Mouse (Mus musculus): ENCODE results near the gene Sdc3. TPM values are rescaled to one million over a fixed set of nuclear protein-coding genes. Genes with fewer than 3 reads are reported as not detected.

Sdc3 gene
- polyA plus RNA-seq, 1 experiment from 2014 or later, result 110 TPM

DNA sequence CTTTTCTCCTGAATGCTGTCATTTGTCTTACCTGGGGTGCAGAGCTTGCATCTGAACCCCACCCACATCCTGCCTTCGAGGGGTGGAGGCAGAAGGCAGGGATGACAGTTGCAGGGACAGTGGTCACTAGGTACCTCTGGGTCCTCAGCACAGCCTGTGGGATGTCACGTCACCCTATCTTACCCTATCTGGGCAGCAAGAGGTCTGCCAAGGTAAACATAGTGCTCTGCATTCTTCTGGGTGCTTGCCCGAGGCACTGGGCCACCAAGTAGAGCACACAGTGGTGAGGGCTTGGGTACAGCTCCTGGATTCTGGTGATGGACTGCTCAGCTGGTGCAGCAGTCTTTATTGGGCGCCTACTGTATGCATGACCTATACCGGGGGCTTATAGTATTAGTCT lies 7.2 kb downstream of the Sdc3 start:
- ATAC-seq (ENCODE audit: low FRiP score), result no peak
- no peak overlapping the region for H3K4me3 ChIP-seq (replicated peaks; ENCODE audit: low read length)
- H3K27ac ChIP-seq, result no peak overlapping the region
- no peaks in the 10 kb centered on the region for H3K9me3 ChIP-seq (ENCODE audit: control insufficient read depth, low read length)
- no peak overlapping the region for H3K9ac ChIP-seq
- H3K36me3 ChIP-seq (replicated peaks; ENCODE audit: control insufficient read depth, insufficient read depth), result no peaks in the 10 kb centered on the region
- H3K4me2 ChIP-seq (replicated peaks), result no peak overlapping the region
- H3K4me1 ChIP-seq (replicated peaks; ENCODE audit: control insufficient read depth, insufficient read depth, low read length), result peaks cover 52% of the 10 kb centered on the region
- WGBS, result 81% methylated on average over 5 of the region's 5 CpGs
- DNase-seq (ENCODE audit: low spot score), result no peak
- no peaks in the 10 kb centered on the region for H3K27me3 ChIP-seq (ENCODE audit: control insufficient read depth, insufficient read depth, low read length)

DNA sequence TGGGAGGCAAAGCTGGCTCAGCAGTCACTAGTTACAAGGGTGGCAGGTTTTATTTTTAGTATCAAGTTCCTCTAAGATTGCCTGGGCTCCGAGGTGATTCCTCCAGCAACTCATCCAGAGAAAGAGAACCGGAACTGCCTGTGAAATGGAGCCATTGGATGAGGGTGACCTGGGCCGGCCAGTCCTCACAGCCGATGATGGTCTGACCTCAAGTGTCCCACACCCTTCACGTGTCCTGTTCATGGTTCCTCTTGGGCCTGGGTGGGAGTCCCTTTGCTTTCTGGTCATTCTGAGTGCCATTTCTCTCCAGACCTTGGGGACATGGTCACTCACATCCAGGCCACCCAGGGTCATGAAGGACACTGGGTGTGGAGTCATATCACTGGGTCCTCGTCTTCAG lies 7.8 kb downstream of the Sdc3 start:
- no peak for DNase-seq (ENCODE audit: low spot score)

DNA sequence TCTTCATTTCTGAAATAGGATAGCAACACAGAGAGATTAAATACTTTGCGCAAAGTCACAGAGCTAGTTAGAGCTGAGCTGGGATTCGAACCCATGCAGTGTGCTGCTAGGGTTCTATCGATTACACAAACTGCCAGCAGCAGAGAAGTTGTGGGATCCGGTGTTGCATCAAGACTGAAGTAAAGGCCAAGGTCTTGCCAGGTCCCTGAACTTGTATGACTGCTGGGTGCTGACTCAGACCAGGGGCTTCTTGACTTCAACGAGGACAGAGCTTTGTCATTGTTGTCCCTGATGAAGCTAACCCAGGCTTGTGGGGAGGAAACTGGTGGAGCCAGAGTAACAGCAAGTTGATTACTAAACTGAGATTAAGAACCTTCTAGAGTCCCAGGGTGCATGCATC lies 8.9 kb downstream of the Sdc3 start:
- ATAC-seq (ENCODE audit: low FRiP score) (no peak), DNase-seq (ENCODE audit: low spot score) (no peak)
- peaks cover 63% of the 10 kb centered on the region for H3K4me1 ChIP-seq (replicated peaks; ENCODE audit: control insufficient read depth, insufficient read depth, low read length)
- H3K36me3 ChIP-seq (replicated peaks; ENCODE audit: control insufficient read depth, insufficient read depth), result no peaks in the 10 kb centered on the region
- H3K4me3 ChIP-seq (replicated peaks; ENCODE audit: low read length), result no peak overlapping the region
- no peak overlapping the region for H3K9ac ChIP-seq
- WGBS, result 90% methylated on average over 5 of the region's 5 CpGs
- H3K4me2 ChIP-seq (replicated peaks), result no peak overlapping the region
- no peak overlapping the region for H3K27ac ChIP-seq
- no peaks in the 10 kb centered on the region for H3K27me3 ChIP-seq (ENCODE audit: control insufficient read depth, insufficient read depth, low read length)
- no peaks in the 10 kb centered on the region for H3K9me3 ChIP-seq (ENCODE audit: control insufficient read depth, low read length)

More for the DNA sequence above, 7.8 kb downstream of the Sdc3 start:
- H3K36me3 ChIP-seq (replicated peaks; ENCODE audit: control insufficient read depth, insufficient read depth), result no peaks in the 10 kb centered on the region
- no peak overlapping the region for H3K4me2 ChIP-seq (replicated peaks)
- no peak overlapping the region for H3K4me3 ChIP-seq (replicated peaks; ENCODE audit: low read length)
- no peaks in the 10 kb centered on the region for H3K27me3 ChIP-seq (ENCODE audit: control insufficient read depth, insufficient read depth, low read length)
- H3K9ac ChIP-seq, result no peak overlapping the region
- no peak overlapping the region for H3K27ac ChIP-seq
- no peaks in the 10 kb centered on the region for H3K9me3 ChIP-seq (ENCODE audit: control insufficient read depth, low read length)
- no peak for ATAC-seq (ENCODE audit: low FRiP score)
- H3K4me1 ChIP-seq (replicated peaks; ENCODE audit: control insufficient read depth, insufficient read depth, low read length), result peaks cover 53% of the 10 kb centered on the region
- 91% methylated on average over 6 of the region's 6 CpGs for WGBS

DNA sequence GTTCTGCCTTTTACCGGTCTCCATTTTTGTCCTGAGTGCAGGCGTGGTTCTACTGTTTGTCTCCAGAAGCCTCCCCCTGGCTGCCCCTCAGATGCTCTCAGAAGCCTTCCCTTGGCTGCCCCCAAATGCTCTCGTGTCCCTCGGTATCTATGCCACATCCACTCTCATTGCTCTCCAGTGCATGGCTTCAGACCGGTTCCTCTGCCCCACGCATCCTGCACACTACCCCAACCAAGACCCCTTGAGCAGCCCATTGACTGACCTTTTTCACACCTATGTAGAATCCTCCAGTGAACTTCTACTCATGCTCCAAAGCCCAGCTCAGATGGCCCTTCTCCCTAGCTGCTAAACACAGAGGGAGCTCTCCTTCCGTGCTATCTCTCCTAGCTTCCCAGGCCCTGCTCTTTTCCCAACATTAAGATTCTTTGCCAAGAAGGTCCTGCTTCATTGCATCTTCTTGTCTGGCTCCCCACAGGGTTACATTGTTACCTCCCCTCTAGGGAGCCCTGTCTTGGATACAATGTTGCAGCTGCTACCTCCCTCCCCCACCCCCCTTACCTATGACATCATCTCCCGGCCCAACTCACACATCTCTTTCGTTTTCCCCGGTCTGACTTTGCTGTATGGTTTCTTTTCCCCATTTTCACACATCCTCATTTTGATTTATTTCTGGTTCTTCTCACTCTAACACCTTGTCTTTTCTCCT lies 9.4 kb downstream of the Sdc3 start:
- Histone ChIP-seq H3K27me3 (ENCODE audit: control insufficient read depth, insufficient read depth, low read length) (no peaks in the 10 kb centered on the region), H3K9me3 (ENCODE audit: control insufficient read depth, low read length) (no peaks in the 10 kb centered on the region), H3K27ac (0 out of 2 replicates have a peak overlapping the region, but pooled peaks have one; percentile 10), H3K4me2 (replicated peaks) (no peak overlapping the region; the same call in 1 of the 2 replicates), H3K9ac (no peak overlapping the region), H3K4me3 (replicated peaks; ENCODE audit: low read length) (no peak overlapping the region), H3K36me3 (replicated peaks; ENCODE audit: control insufficient read depth, insufficient read depth) (no peaks in the 10 kb centered on the region), H3K4me1 (replicated peaks; ENCODE audit: control insufficient read depth, insufficient read depth, low read length) (peaks cover 63% of the 10 kb centered on the region)
- WGBS, result 47% methylated on average over 10 of the region's 10 CpGs
- ATAC-seq (ENCODE audit: low FRiP score), result no peak
- peak; percentile 56 for DNase-seq (ENCODE audit: low spot score)

GRCm38 (mm10) chr4:130803591-130803990 lies 11.3 kb downstream of the Sdc3 start:
- no peak overlapping the region for H3K4me2 ChIP-seq (replicated peaks)
- H3K27ac ChIP-seq, result no peak overlapping the region
- H3K9ac ChIP-seq, result no peak overlapping the region
- no peak for ATAC-seq (ENCODE audit: low FRiP score)
- H3K4me3 ChIP-seq (replicated peaks; ENCODE audit: low read length), result no peak overlapping the region
- no peaks in the 10 kb centered on the region for H3K36me3 ChIP-seq (replicated peaks; ENCODE audit: control insufficient read depth, insufficient read depth)
- H3K27me3 ChIP-seq (ENCODE audit: control insufficient read depth, insufficient read depth, low read length), result no peaks in the 10 kb centered on the region
- H3K4me1 ChIP-seq (replicated peaks; ENCODE audit: control insufficient read depth, insufficient read depth, low read length), result peaks cover 46% of the 10 kb centered on the region
- WGBS, result 77% methylated on average over 2 of the region's 2 CpGs
- DNase-seq (ENCODE audit: low spot score), result no peak
- H3K9me3 ChIP-seq (ENCODE audit: control insufficient read depth, low read length), result no peaks in the 10 kb centered on the region

- no peak for ATAC-seq (ENCODE audit: low FRiP score)
- peak overlapping the region; percentile 73; the same call in 1 of the 2 replicates for H3K27ac ChIP-seq
- no peaks in the 10 kb centered on the region for H3K27me3 ChIP-seq (ENCODE audit: control insufficient read depth, insufficient read depth, low read length)
- no peak overlapping the region for H3K9ac ChIP-seq
- H3K4me3 ChIP-seq (replicated peaks; ENCODE audit: low read length), result no peak overlapping the region
- H3K4me2 ChIP-seq (replicated peaks), result no peak overlapping the region
- no peaks in the 10 kb centered on the region for H3K36me3 ChIP-seq (replicated peaks; ENCODE audit: control insufficient read depth, insufficient read depth)
- DNase-seq (ENCODE audit: low spot score), result no peak
- WGBS, result 44% methylated on average over 2 of the region's 2 CpGs
- peaks cover 44% of the 10 kb centered on the region for H3K4me1 ChIP-seq (replicated peaks; ENCODE audit: control insufficient read depth, insufficient read depth, low read length)
- no peaks in the 10 kb centered on the region for H3K9me3 ChIP-seq (ENCODE audit: control insufficient read depth, low read length)
These were observed 12.0 kb downstream of the Sdc3 start for GRCm38 (mm10) chr4:130804292-130804691.

- Histone ChIP-seq H3K9ac (no peak overlapping the region), H3K9me3 (ENCODE audit: control insufficient read depth, low read length) (no peaks in the 10 kb centered on the region), H3K27ac (peak overlapping the region; percentile 73), H3K4me3 (replicated peaks; ENCODE audit: low read length) (no peak overlapping the region), H3K27me3 (ENCODE audit: control insufficient read depth, insufficient read depth, low read length) (no peaks in the 10 kb centered on the region), H3K4me2 (replicated peaks) (no peak overlapping the region), H3K4me1 (replicated peaks; ENCODE audit: control insufficient read depth, insufficient read depth, low read length) (peaks cover 49% of the 10 kb centered on the region), H3K36me3 (replicated peaks; ENCODE audit: control insufficient read depth, insufficient read depth) (no peaks in the 10 kb centered on the region)
- DNase-seq (ENCODE audit: low spot score) (peak; percentile 73), ATAC-seq (ENCODE audit: low FRiP score) (peak; percentile 64)
- 23% methylated on average over 7 of the region's 7 CpGs for WGBS
These were observed 12.5 kb downstream of the Sdc3 start for GRCm38 (mm10) chr4:130804771-130805361.

GRCm38 (mm10) chr4:130805746-130806145 lies 13.4 kb downstream of the Sdc3 start:
- Histone ChIP-seq H3K27me3 (ENCODE audit: control insufficient read depth, insufficient read depth, low read length) (no peaks in the 10 kb centered on the region), H3K4me3 (replicated peaks; ENCODE audit: low read length) (no peak overlapping the region), H3K27ac (peak overlapping the region; percentile 73; the same call in 1 of the 2 replicates), H3K9me3 (ENCODE audit: control insufficient read depth, low read length) (no peaks in the 10 kb centered on the region), H3K4me1 (replicated peaks; ENCODE audit: control insufficient read depth, insufficient read depth, low read length) (peaks cover 54% of the 10 kb centered on the region), H3K4me2 (replicated peaks) (no peak overlapping the region), H3K9ac (no peak overlapping the region), H3K36me3 (replicated peaks; ENCODE audit: control insufficient read depth, insufficient read depth) (no peaks in the 10 kb centered on the region)
- no peak for ATAC-seq (ENCODE audit: low FRiP score)
- no peak for DNase-seq (ENCODE audit: low spot score)
- WGBS, result 56% methylated on average over 7 of the region's 7 CpGs

GRCm38 (mm10) chr4:130806746-130807145 lies 14.4 kb downstream of the Sdc3 start:
- peaks cover 61% of the 10 kb centered on the region for H3K4me1 ChIP-seq (replicated peaks; ENCODE audit: control insufficient read depth, insufficient read depth, low read length)
- no peak for DNase-seq (ENCODE audit: low spot score)
- H3K4me2 ChIP-seq (replicated peaks), result no peak overlapping the region
- WGBS, result 88% methylated on average over 9 of the region's 9 CpGs
- no peaks in the 10 kb centered on the region for H3K36me3 ChIP-seq (replicated peaks; ENCODE audit: control insufficient read depth, insufficient read depth)
- H3K27me3 ChIP-seq (ENCODE audit: control insufficient read depth, insufficient read depth, low read length), result no peaks in the 10 kb centered on the region
- no peak for ATAC-seq (ENCODE audit: low FRiP score)
- H3K27ac ChIP-seq, result no peak overlapping the region
- no peak overlapping the region for H3K9ac ChIP-seq
- no peaks in the 10 kb centered on the region for H3K9me3 ChIP-seq (ENCODE audit: control insufficient read depth, low read length)
- no peak overlapping the region for H3K4me3 ChIP-seq (replicated peaks; ENCODE audit: low read length)
